Mouse (Mus musculus): ENCODE measurements around the gene Bcl2l12. TPM values are rescaled to one million over a fixed set of nuclear protein-coding genes. Genes with fewer than 3 reads are reported as not detected.

Bcl2l12 gene
- polyA plus RNA-seq, 1 experiment from 2014 or later = 17.3 TPM

DNA sequence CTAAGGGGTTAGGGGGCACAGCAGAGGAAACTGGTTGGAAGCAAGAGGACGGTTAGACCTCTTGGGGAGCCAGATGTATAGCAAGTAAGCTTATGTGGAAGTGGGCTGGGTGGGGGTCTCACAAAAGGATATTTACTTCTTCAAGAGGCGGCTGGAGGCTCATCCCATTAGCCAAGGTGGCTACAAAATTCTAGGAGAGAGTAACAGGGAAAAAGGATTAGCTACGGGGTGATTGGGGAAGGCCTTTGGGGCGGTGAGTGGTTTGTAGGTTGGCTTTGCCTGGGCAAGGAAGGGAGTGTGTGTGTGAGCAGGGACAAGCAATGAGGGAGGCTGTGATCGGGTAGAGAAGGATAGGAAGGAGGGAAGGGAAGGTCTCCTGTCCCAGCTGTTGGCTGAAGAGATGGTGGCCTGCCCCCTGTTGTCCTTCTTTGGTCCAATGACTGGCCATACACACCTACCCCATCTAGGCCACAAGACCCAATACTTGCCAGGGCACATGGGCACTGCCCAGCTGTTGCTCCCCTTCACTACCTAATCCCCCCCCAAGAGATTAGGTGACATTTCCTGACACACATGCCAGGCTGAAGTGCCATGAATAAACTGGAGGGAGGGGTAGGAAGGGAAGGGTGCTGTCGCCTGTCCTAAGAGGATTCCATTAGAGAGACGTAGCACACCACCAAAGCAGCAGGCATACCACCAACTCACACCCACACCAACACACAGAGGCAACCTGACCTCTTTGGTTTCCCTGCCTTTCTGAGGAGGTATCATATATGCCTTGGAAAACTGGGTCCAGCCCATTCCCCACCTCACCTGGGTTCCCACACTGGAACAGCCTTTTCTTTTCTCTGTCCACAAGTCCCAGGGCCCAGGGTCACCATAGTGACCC, 14.3 kb downstream of the Bcl2l12 start:
- ATAC-seq (ENCODE audit: low read depth) = no peak
- 80% methylated on average over 7 of the region's 7 CpGs for WGBS
- Histone ChIP-seq H3K4me2 (peak overlapping the region; percentile 70), H3K27me3 (no peaks in the 10 kb centered on the region), H3K9ac (peak overlapping the region; percentile 55), H3K27ac (replicated peaks) (peak overlapping the region; percentile 96), H3K4me1 (replicated peaks) (peaks cover 41% of the 10 kb centered on the region), H3K36me3 (peaks cover 41% of the 10 kb centered on the region), H3K9me3 (no peaks in the 10 kb centered on the region), H3K4me3 (peak overlapping the region; percentile 95)

DNA sequence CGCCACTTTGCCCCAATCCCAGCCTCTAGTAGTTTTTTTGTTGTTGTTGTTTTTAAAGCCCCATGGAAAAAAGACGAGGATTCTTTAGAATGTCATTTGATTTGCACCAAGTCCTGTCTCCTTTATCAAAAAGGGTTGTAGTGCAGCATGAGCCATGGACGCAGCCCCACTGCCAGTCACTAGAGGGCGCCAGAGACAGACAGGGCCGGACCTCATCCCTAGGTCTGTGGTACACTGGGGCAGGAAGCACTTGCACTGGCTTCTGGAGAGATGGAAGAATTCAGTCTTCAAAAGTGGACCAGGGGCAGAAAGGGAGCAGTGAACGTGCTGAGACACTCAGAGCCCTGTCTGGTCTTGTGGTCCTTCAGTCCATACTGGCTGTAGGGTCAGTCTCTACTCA, 15.4 kb downstream of the Bcl2l12 start:
- Histone ChIP-seq H3K9me3 (no peaks in the 10 kb centered on the region), H3K4me2 (no peak overlapping the region), H3K4me3 (0 out of 2 replicates have a peak overlapping the region, but pooled peaks have one; percentile 95), H3K27ac (replicated peaks) (no peak overlapping the region), H3K9ac (no peak overlapping the region), H3K4me1 (replicated peaks) (peaks cover 31% of the 10 kb centered on the region), H3K36me3 (peaks cover 52% of the 10 kb centered on the region), H3K27me3 (no peaks in the 10 kb centered on the region)
- WGBS = 35% methylated on average over 6 of the region's 6 CpGs
- no peak for ATAC-seq (ENCODE audit: low read depth)

DNA sequence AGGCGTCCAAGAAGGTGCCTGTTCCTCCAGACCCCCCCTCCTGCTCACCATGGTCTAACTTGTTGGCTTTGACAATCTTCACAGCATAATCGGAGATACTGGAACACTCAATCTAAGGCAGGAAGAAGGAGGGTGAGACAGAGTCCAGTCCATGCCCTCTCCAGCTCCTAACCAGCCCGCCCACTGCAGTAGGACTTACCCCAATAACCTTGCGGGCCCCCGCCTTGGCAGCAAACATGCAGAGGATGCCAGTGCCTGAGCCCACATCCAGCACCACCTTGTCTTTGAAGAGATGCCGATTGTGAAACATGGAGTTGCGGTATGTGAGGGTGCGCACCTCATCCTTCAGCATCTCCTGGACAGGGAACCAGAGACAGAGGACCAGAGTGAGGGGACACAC, 17.0 kb downstream of the Bcl2l12 start:
- peaks cover 68% of the 10 kb centered on the region for H3K36me3 ChIP-seq
- H3K27me3 ChIP-seq = no peaks in the 10 kb centered on the region
- WGBS = 95% methylated on average over 8 of the region's 8 CpGs
- no peak overlapping the region for H3K9ac ChIP-seq
- peaks cover 25% of the 10 kb centered on the region for H3K4me1 ChIP-seq (replicated peaks)
- ATAC-seq (ENCODE audit: low read depth) = no peak
- no peak overlapping the region for H3K4me3 ChIP-seq
- no peak overlapping the region for H3K4me2 ChIP-seq
- no peak overlapping the region for H3K27ac ChIP-seq (replicated peaks)
- H3K9me3 ChIP-seq = no peaks in the 10 kb centered on the region

DNA sequence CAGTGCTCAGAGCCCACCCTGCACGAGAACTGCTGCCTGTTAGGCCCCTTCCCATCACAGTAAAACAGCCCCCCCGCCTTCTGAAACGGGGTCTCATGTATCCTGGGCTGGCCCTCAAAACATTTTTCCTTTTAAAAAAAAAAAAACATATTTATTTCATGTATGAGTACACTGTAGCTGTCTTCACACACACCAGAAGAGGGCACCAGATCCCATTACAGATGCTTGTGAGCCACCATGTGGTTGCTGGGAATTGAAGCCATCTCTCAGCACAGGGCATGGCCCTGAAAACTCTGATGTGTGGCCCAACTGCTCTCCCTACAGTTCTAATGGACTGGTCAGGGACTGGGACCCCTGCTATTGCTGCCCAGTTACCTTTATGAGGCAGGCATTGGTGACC, 20.2 kb downstream of the Bcl2l12 start:
- Histone ChIP-seq H3K4me1 (replicated peaks) (peaks cover 18% of the 10 kb centered on the region), H3K27me3 (no peaks in the 10 kb centered on the region), H3K27ac (replicated peaks) (no peak overlapping the region), H3K4me3 (no peak overlapping the region), H3K36me3 (peaks cover 70% of the 10 kb centered on the region), H3K9ac (no peak overlapping the region), H3K4me2 (no peak overlapping the region), H3K9me3 (no peaks in the 10 kb centered on the region)
- no peak for ATAC-seq (ENCODE audit: low read depth)
- WGBS = 93% methylated on average over 3 of the region's 3 CpGs

DNA sequence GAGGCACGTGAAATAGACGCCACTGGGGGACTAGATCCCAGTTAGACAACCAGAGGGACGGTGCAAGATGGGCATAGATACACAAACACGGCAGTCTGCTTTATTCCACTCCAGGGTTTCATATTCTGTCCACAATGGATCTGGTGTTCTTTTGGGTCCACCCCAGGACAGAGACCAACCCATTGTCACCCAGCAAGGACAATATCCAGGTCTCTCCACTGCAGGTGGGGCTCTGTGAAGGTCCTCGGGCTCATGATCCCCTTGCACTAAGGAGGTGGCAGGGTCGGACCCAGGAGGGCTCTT, 23.4 kb downstream of the Bcl2l12 start:
- Histone ChIP-seq H3K4me1 (replicated peaks) (peaks cover 47% of the 10 kb centered on the region), H3K27ac (replicated peaks) (peak overlapping the region; percentile 97), H3K27me3 (no peaks in the 10 kb centered on the region), H3K4me3 (peak overlapping the region; percentile 54), H3K9me3 (no peaks in the 10 kb centered on the region), H3K4me2 (peak overlapping the region; percentile 94), H3K36me3 (peaks cover 43% of the 10 kb centered on the region), H3K9ac (peak overlapping the region; percentile 83)
- no peak for ATAC-seq (ENCODE audit: low read depth)
- 18% methylated on average over 6 of the region's 6 CpGs for WGBS

DNA sequence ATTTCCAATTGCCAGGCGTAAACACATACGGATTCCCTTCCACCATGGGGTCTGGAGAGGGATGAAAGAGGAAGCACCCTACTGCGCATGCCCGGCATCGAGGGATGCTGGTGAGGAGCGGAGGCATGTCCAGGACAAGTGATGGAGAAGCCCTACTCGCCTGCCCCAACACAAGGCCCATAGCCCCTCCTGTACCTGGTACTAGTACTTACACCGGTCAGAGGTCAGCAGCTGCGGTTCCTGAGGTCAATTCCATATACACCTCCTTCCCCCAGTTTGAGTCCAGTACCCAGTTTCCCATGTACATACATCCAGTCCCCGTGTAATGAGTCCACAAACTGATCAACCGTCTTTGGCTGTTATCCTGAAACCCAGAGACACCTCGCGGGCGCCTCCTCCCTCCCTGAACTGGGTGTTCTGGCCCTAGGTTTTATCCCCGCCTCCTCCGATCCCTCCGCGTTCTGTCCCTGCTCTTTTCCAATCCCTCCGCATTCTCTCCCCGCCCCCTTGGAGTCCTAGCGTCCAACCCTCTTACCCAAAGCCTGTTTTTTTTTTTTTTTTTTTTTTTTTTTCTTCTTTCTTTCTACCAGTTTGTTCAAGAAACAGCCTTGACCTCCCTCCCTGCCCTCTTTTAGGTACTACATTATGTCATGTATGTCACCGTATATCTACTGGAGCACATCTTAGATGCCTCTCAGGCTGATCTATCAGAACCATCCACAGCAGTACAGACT, 24.0 kb downstream of the Bcl2l12 start, which contains the start of gene Cpt1c:
Gene Cpt1c (minus strand): TSS at position 469 of the 734 bp plus-strand sequence.
- Histone ChIP-seq H3K4me3 (peak within 1 kb of the TSS; percentile 54), H3K4me1 (replicated peaks) (peaks cover 47% of the 10 kb centered on the region), H3K27ac (replicated peaks) (peak within 1 kb of the TSS; percentile 97), H3K36me3 (peaks cover 37% of the 10 kb centered on the region), H3K27me3 (no peaks in the 10 kb centered on the region), H3K9me3 (no peaks in the 10 kb centered on the region), H3K9ac (peak within 1 kb of the TSS; percentile 83), H3K4me2 (peak within 1 kb of the TSS; percentile 94)
- 2% methylated on average over 22 of the region's 22 CpGs for WGBS
- peak; percentile 58 for ATAC-seq (ENCODE audit: low read depth)

DNA sequence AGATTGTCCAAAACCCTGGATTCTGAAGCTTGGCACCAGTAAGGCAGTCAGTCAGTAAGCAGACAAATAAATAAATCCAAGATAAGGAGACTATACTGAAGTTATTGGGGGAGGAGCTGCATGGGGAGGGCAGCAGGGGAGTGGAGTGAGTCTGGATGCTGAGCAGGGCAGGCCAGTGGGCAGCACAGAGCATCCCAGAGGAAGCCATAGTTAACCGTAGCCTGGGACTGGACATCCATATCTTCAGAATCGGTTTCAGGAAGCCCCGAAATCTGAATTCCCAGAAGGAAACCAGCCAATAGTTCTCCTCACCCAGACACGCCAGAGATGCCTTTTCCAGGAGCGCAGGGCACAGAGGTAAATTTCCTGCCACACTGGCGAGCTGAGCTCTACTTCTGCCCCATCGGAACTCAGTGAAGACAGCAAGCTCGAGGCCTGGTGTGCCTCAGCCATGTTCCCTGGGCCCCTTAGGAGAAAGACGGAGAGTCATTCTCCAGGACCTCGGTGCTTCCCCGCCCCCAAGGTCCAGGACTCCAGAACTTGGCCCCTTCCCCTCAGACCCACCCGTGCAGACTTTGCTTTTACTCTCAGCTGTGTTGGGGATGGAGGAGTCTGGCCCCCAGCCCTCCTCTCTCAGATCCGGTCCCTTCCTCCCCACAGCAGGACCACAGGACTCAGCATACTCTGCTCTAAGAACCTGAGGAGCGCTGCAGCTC, 24.9 kb downstream of the Bcl2l12 start:
- peak overlapping the region; percentile 94 for H3K4me2 ChIP-seq
- H3K4me1 ChIP-seq (replicated peaks) = peaks cover 47% of the 10 kb centered on the region
- H3K4me3 ChIP-seq = peak overlapping the region; percentile 54
- H3K27me3 ChIP-seq = no peaks in the 10 kb centered on the region
- no peaks in the 10 kb centered on the region for H3K9me3 ChIP-seq
- peak overlapping the region; percentile 83 for H3K9ac ChIP-seq
- 0 out of 2 replicates have a peak, but pooled peaks have one; percentile 6 for ATAC-seq (ENCODE audit: low read depth)
- H3K36me3 ChIP-seq = peaks cover 28% of the 10 kb centered on the region
- whole genome bisulfite sequencing = 41% methylated on average over 14 of the region's 14 CpGs
- peak overlapping the region; percentile 97 for H3K27ac ChIP-seq (replicated peaks)

DNA sequence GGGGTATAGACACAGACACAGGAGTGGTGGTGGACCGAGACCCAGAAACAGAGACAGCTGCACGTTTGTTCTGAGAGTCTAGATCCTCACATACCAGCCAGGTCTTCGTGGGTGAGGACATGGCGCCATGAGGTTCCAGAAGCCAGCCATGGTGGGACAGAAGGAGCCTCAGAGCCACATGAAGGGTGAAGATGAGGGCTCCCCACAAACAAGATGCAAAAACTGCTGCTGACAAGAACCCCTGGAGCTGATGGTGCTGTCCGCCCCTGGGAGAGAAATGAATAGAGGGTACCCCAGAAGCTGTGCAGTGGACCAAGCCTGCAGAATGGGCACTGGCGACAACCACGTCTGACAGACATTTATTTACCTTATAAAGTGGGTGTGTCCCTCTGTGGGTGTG, 27.4 kb downstream of the Bcl2l12 start:
- Histone ChIP-seq H3K27ac (replicated peaks) (peak overlapping the region; percentile 86; the same call in 1 of the 2 replicates), H3K9ac (peak overlapping the region; percentile 70), H3K27me3 (no peaks in the 10 kb centered on the region), H3K4me2 (peak overlapping the region; percentile 74), H3K4me1 (replicated peaks) (peaks cover 47% of the 10 kb centered on the region), H3K9me3 (no peaks in the 10 kb centered on the region), H3K36me3 (peaks cover 22% of the 10 kb centered on the region), H3K4me3 (peak overlapping the region; percentile 51)
- no peak for ATAC-seq (ENCODE audit: low read depth)
- 77% methylated on average over 7 of the region's 7 CpGs for WGBS

DNA sequence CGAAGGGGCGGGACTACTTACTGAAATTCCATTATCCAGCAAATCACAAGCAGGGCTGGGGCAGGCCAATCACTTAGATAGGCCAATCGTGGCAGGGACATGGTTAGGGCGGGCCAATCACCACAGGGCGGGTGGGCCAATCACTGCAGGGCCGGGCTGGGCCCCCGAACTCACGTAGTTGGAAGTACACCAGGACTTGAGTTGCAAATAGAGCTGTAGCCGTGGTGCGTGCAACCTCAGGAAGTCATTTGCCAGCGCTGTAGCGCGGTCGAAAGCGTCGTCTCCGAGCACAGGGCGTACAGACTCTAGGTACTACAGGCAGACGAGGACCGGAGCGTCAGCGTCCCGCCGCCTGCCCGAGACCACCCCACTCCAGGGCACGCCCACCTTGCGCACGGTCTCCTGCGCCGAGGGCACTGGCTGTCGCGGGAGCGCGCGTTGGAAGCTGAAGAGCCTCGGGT, 28.3 kb downstream of the Bcl2l12 start:
- Histone ChIP-seq H3K9me3 (no peaks in the 10 kb centered on the region), H3K9ac (peak overlapping the region; percentile 70), H3K4me1 (replicated peaks) (peaks cover 43% of the 10 kb centered on the region), H3K36me3 (peaks cover 27% of the 10 kb centered on the region), H3K27ac (replicated peaks) (peak overlapping the region; percentile 86), H3K27me3 (no peaks in the 10 kb centered on the region), H3K4me2 (peak overlapping the region; percentile 74), H3K4me3 (peak overlapping the region; percentile 51)
- peak; percentile 94 for ATAC-seq (ENCODE audit: low read depth)
- under 1% methylated on average over 35 of the region's 36 CpGs for WGBS

DNA sequence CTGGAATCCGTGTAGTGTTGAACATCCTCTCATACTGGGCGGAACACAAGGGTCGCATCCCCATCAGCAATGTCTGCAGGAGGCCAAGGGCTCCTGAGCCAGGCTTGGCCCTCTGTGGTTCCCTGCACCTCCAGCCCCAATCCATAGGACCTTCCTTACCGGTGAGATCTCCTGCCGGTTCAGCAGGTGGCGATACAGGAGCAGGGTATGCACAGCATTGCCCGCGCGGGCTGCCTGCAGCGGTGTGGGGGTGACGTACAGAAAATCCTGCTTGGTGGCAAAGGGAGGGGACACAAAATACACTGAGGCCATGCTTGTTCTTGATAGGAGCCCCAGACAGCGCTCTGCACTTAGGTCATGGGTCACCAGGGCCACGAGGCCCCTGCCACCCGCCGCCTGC, 31.9 kb downstream of the Bcl2l12 start:
- H3K9ac ChIP-seq = no peak overlapping the region
- no peaks in the 10 kb centered on the region for H3K27me3 ChIP-seq
- no peak overlapping the region for H3K4me2 ChIP-seq
- ATAC-seq (ENCODE audit: low read depth) = no peak
- H3K27ac ChIP-seq (replicated peaks) = no peak overlapping the region
- H3K4me3 ChIP-seq = no peak overlapping the region
- peaks cover 14% of the 10 kb centered on the region for H3K4me1 ChIP-seq (replicated peaks)
- 75% methylated on average over 15 of the region's 15 CpGs for WGBS
- H3K36me3 ChIP-seq = peaks cover 59% of the 10 kb centered on the region
- no peaks in the 10 kb centered on the region for H3K9me3 ChIP-seq

DNA sequence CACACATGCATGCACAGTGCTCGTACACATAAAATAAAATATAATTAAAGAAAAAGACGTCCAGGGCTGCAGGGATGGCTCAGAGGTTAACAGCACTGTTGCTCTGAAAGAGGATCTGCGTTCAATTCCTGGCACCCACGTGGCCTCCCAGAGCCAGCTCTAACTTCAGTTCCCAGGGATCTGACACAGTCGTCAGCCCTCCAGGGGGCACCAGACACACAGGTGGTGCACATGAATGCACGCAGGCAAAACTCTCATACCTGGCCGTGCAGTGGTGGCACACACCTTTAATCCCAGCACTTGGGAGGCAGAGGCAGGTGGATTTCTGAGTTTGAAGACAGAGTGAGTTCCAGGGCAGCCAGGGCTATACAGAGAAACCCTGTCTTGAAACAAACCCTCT, 32.5 kb downstream of the Bcl2l12 start:
- peaks cover 8% of the 10 kb centered on the region for H3K4me1 ChIP-seq (replicated peaks)
- no peak overlapping the region for H3K4me2 ChIP-seq
- H3K27me3 ChIP-seq = no peaks in the 10 kb centered on the region
- H3K4me3 ChIP-seq = no peak overlapping the region
- no peak overlapping the region for H3K9ac ChIP-seq
- peaks cover 66% of the 10 kb centered on the region for H3K36me3 ChIP-seq
- H3K9me3 ChIP-seq = no peaks in the 10 kb centered on the region
- no peak overlapping the region for H3K27ac ChIP-seq (replicated peaks)
- WGBS = 83% methylated on average over 7 of the region's 7 CpGs
- no peak for ATAC-seq (ENCODE audit: low read depth)

DNA sequence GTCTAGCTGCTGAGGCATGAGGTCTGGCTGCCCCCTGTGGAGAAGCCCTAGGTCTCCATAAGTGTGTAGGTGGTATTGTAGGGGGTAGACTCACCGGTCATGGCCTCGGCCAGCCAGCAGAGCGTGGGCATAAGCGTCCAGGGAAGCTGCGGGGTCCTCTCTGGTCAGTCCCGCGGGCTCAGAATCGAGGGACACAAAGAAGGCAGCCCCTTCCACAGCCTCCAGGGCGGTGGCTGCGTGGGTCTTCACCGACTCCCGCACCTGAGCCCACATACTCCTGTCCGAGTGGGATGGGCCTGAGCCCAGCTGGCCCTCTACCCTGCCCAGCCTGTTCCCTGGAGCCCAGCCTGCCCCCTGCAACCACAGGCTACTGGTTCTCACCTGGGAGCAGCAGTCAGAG, 33.5 kb downstream of the Bcl2l12 start:
- peaks cover 75% of the 10 kb centered on the region for H3K36me3 ChIP-seq
- WGBS = 95% methylated on average over 13 of the region's 13 CpGs
- no peaks in the 10 kb centered on the region for H3K9me3 ChIP-seq

More for the DNA sequence above, 33.5 kb downstream of the Bcl2l12 start:
- no peak overlapping the region for H3K4me3 ChIP-seq
- no peak for ATAC-seq (ENCODE audit: low read depth)
- no peak overlapping the region for H3K27ac ChIP-seq (replicated peaks)
- H3K27me3 ChIP-seq = no peaks in the 10 kb centered on the region
- no peak overlapping the region for H3K9ac ChIP-seq
- H3K4me1 ChIP-seq (replicated peaks) = no peaks in the 10 kb centered on the region
- H3K4me2 ChIP-seq = no peak overlapping the region
